Mouse (Mus musculus): ENCODE measurements around the gene Clcnka.

Clcnka gene

GRCm38 (mm10) chr4:141421423-141421822, 22.9 kb upstream of the Clcnka start:
- no peak for DNase-seq (ENCODE audit: low spot score in 2 of 2)

GRCm38 (mm10) chr4:141420886-141421285, 22.4 kb upstream of the Clcnka start:
- DNase-seq (ENCODE audit: low spot score in 2 of 2), result no peak

GRCm38 (mm10) chr4:141420192-141420829, 21.8 kb upstream of the Clcnka start, which contains the start of gene Hspb7:
Gene Hspb7, plus strand, starts transcription at chr4:141420779.
- peak in 1 of 2 experiments; percentile 5 for DNase-seq (ENCODE audit: low spot score in 2 of 2)

- DNase-seq (ENCODE audit: low spot score in 2 of 2), result peak; percentile 29 to 44
Measured at GRCm38 (mm10) chr4:141419398-141420191, 21.1 kb upstream of the Clcnka start.

- DNase-seq (ENCODE audit: low spot score in 2 of 2), result no peak
Measured at GRCm38 (mm10) chr4:141415924-141416323, 17.4 kb upstream of the Clcnka start, which contains the start of gene Clcnkb. Gene Clcnkb, minus strand, starts transcription at chr4:141416014.

- no peak for DNase-seq (ENCODE audit: low spot score in 2 of 2)
Measured at GRCm38 (mm10) chr4:141411430-141411992, 13.0 kb upstream of the Clcnka start.

- no peak for DNase-seq (ENCODE audit: low spot score in 2 of 2)
Measured at GRCm38 (mm10) chr4:141408577-141408976, 10.1 kb upstream of the Clcnka start.

GRCm38 (mm10) chr4:141406516-141407299, 8.2 kb upstream of the Clcnka start:
- peak in 1 of 2 experiments; percentile 32 for DNase-seq (ENCODE audit: low spot score in 2 of 2)

- DNase-seq (ENCODE audit: low spot score in 2 of 2), result no peak
Measured at GRCm38 (mm10) chr4:141405314-141405622, 6.7 kb upstream of the Clcnka start.

GRCm38 (mm10) chr4:141404518-141405313, 6.2 kb upstream of the Clcnka start:
- peak; percentile 95 to 97 for DNase-seq (ENCODE audit: low spot score in 2 of 2)

GRCm38 (mm10) chr4:141400171-141400570, 1.6 kb upstream of the Clcnka start:
- no peak for DNase-seq (ENCODE audit: low spot score in 2 of 2)

GRCm38 (mm10) chr4:141397861-141398260, 663 bp downstream of the Clcnka start:
- no peak for DNase-seq (ENCODE audit: low spot score in 2 of 2)

- no peak for DNase-seq (ENCODE audit: low spot score in 2 of 2)
Measured at GRCm38 (mm10) chr4:141394751-141395150, 3.8 kb downstream of the Clcnka start.

- no peak for DNase-seq (ENCODE audit: low spot score in 2 of 2)
Measured at GRCm38 (mm10) chr4:141391293-141391692, 7.2 kb downstream of the Clcnka start.

- DNase-seq (ENCODE audit: low spot score in 2 of 2), result no peak
Measured at GRCm38 (mm10) chr4:141389366-141390150, 9.0 kb downstream of the Clcnka start.

GRCm38 (mm10) chr4:141387933-141388332, 10.6 kb downstream of the Clcnka start:
- DNase-seq (ENCODE audit: low spot score in 2 of 2), result no peak

- peak; percentile 83 to 86 for DNase-seq (ENCODE audit: low spot score in 2 of 2)
Measured at GRCm38 (mm10) chr4:141387093-141387784, 11.3 kb downstream of the Clcnka start.

- DNase-seq (ENCODE audit: low spot score in 2 of 2), result no peak
Measured at GRCm38 (mm10) chr4:141386150-141386549, 12.4 kb downstream of the Clcnka start.

GRCm38 (mm10) chr4:141385275-141385674, 13.2 kb downstream of the Clcnka start:
- peak; percentile 20 to 45 for DNase-seq (ENCODE audit: low spot score in 2 of 2)

- no peak for DNase-seq (ENCODE audit: low spot score in 2 of 2)
Measured at GRCm38 (mm10) chr4:141382406-141382805, 16.1 kb downstream of the Clcnka start.
